Mouse (Mus musculus) stomach, postnatal 0 days (tissue): ENCODE data around the gene Rnd2.

ENCODE experiments used
- CTCF ChIP-seq: IDR thresholded peaks from 2 replicates; pipeline ENCODE4 v1.5.1; 2016; ENCODE audit warnings: antibody characterized with exemption, low read depth, mild to moderate bottlenecking, moderate library complexity
- EP300 ChIP-seq: optimal IDR thresholded peaks from 2 replicates; pipeline ENCODE3; 2016; ENCODE audit warnings: antibody characterized with exemption

DNA sequence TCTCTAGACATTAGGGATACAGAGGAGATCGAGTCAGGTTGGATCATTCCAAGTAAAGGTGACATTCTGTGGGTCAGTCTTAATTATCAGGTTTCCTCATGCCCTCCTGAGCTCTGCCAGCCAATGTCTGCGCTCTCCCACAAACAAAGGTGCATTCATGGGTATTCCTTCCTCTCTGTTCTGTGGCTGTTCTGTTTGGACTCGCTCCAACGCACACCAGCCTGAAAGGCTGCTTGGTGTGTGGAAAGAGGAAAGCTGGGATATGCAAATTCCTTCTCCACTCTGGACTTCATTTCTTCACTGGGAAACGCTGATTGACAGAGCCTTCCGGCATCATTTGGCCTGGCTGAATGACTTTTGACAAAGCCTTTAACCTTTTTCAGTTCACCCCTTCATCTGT is 10.1 kb upstream of the Rnd2 start:
- TF ChIP-seq CTCF (no peak), EP300 (no peak)
